Mouse (Mus musculus) heart, postnatal 0 days (tissue): ENCODE results near the gene Wdr83. TPM values are rescaled to one million over a fixed set of nuclear protein-coding genes. Genes with fewer than 3 reads are reported as not detected.

Source experiments
- ATAC-seq: fragments of 200-750 bp; cut with Nextera tagmentation; 2 replicates; pipeline ENCODE4 v1.8.0; 2017; ENCODE audit warnings: low read depth, moderate number of reproducible peaks, moderate library complexity; ENCODE audit not compliant: insufficient read depth
- DNase-seq: peaks from one replicate; pipeline ENCODE4 v3.0.0-alpha.2; 2016; ENCODE audit warnings: low spot score
- H3K27ac ChIP-seq: fragments of 300-500 bp; sonication (generic); 2 replicates; pipeline ENCODE4 v1.5.1; 2014; ENCODE audit warnings: low read depth, mild to moderate bottlenecking
- H3K27me3 ChIP-seq: fragments of 300-500 bp; sonication (generic); 2 replicates; pipeline ENCODE4 v1.6.1; 2014; ENCODE audit warnings: low read length, mixed read lengths; ENCODE audit not compliant: control insufficient read depth, insufficient read depth
- H3K36me3 ChIP-seq: fragments of 300-500 bp; sonication (generic); replicated peaks from 2 replicates; pipeline ENCODE4 v1.6.1; 2014; ENCODE audit warnings: low read length, mixed read lengths; ENCODE audit not compliant: control insufficient read depth, insufficient read depth
- H3K4me1 ChIP-seq: fragments of 300-500 bp; sonication (generic); 2 replicates; pipeline ENCODE4 v1.6.1; 2014; ENCODE audit warnings: antibody characterized with exemption; ENCODE audit not compliant: control insufficient read depth, insufficient read depth
- H3K4me2 ChIP-seq: fragments of 300-500 bp; sonication (generic); 2 replicates; pipeline ENCODE4 v1.6.1; 2014; ENCODE audit warnings: low read depth, mild to moderate bottlenecking, low read length, moderate library complexity
- H3K4me3 ChIP-seq: fragments of 300-500 bp; sonication (generic); 2 replicates; pipeline ENCODE4 v1.5.1; 2014; ENCODE audit warnings: low read depth, low read length
- H3K9ac ChIP-seq: fragments of 300-500 bp; sonication (generic); replicated peaks from 2 replicates; pipeline ENCODE4 v1.6.1; 2014; ENCODE audit warnings: low read depth, low read length, mixed read lengths
- H3K9me3 ChIP-seq: fragments of 300-500 bp; sonication (generic); replicated peaks from 2 replicates; pipeline ENCODE4 v1.6.1; 2016; ENCODE audit warnings: low read length; ENCODE audit not compliant: control insufficient read depth
- CTCF ChIP-seq: IDR thresholded peaks from 2 replicates; pipeline ENCODE4 v1.5.1; 2016; ENCODE audit warnings: antibody characterized with exemption, control low read depth, low read depth
- EP300 ChIP-seq: IDR thresholded peaks from 2 replicates; pipeline ENCODE4 v1.6.1; 2016; ENCODE audit warnings: antibody characterized with exemption, low read depth
- WGBS: fragments of 180-500 bp; shearing (Covaris S2); extraction: QIAGEN DNeasy Blood & Tissue Kit; methylation state at CpG from one replicate; pipeline ENCODE4 v1.1.7; 2014; 5-methylcytosine and 5-hydroxymethylcytosine counted together
- microRNA-seq: library from miRNA; unstranded; fragments of <30 nt; microRNA quantifications from one replicate; pipeline ENCODE4, GENCODE M21; 2016
- polyA plus RNA-seq: library from polyadenylated mRNA; unstranded; fragments of >200 nt; fragmentation: Nextera tagmentation; extraction: Ambion mirVana; gene quantifications from 2 replicates; pipeline ENCODE4 v1.2.1, GENCODE M21; 2015
- total RNA-seq: library from RNA; depleted of rRNA; stranded (reverse); fragments of >200 nt; gene quantifications from 2 replicates; pipeline ENCODE4 v1.2.3, GENCODE M21; 2014; ENCODE audit warnings: low replicate concordance; rRNA removed

Gene Wdr83
- total and polyA plus RNA-seq, 2 experiments from 2014 or later = 31.0 to 38.8 TPM

GRCm38 (mm10) chr8:85027922-85028321 is 53.2 kb downstream of the Wdr83 start:
- no peaks in the 10 kb centered on the region for H3K27me3 ChIP-seq
- peak overlapping the region; percentile 91 for H3K4me2 ChIP-seq
- H3K9me3 ChIP-seq = no peaks in the 10 kb centered on the region
- H3K4me3 ChIP-seq = peak overlapping the region; percentile 97
- H3K27ac ChIP-seq = no peak overlapping the region
- ATAC-seq (no peak), DNase-seq (no peak)
- peak overlapping the region; percentile 98 for H3K9ac ChIP-seq
- H3K4me1 ChIP-seq = peaks cover 31% of the 10 kb centered on the region
- no peak for TF ChIP-seq EP300
- no peak for TF ChIP-seq CTCF
- peaks cover 43% of the 10 kb centered on the region for H3K36me3 ChIP-seq
- 12% methylated on average over 2 of the region's 2 CpGs for WGBS

- H3K27me3 ChIP-seq = no peaks in the 10 kb centered on the region
- H3K36me3 ChIP-seq = peaks cover 41% of the 10 kb centered on the region
- peak overlapping the region; percentile 97 for H3K4me3 ChIP-seq
- H3K27ac ChIP-seq = peak overlapping the region; percentile 82
- H3K4me1 ChIP-seq = peaks cover 31% of the 10 kb centered on the region
- peak; percentile 15 for DNase-seq
- H3K9me3 ChIP-seq = no peaks in the 10 kb centered on the region
- peak overlapping the region; percentile 91 for H3K4me2 ChIP-seq
- no peak for ATAC-seq
- 1% methylated on average over 13 of the region's 13 CpGs for WGBS
- H3K9ac ChIP-seq = peak overlapping the region; percentile 98
- TF ChIP-seq CTCF (no peak), EP300 (no peak)
Measured at GRCm38 (mm10) chr8:85027516-85027855, 53.6 kb downstream of the Wdr83 start.

- DNase-seq = peak; percentile 98
- no peaks in the 10 kb centered on the region for H3K27me3 ChIP-seq
- peaks cover 31% of the 10 kb centered on the region for H3K4me1 ChIP-seq
- H3K9ac ChIP-seq = peak within 1 kb of the TSS; percentile 98
- TF ChIP-seq EP300 = peak; percentile 46; the same call in 1 of the 2 replicates
- no peak for TF ChIP-seq CTCF
- peak within 1 kb of the TSS; percentile 97 for H3K4me3 ChIP-seq
- WGBS = under 1% methylated on average over 74 of the region's 75 CpGs
- peak within 1 kb of the TSS; percentile 82 for H3K27ac ChIP-seq
- peak within 1 kb of the TSS; percentile 91 for H3K4me2 ChIP-seq
- peaks cover 41% of the 10 kb centered on the region for H3K36me3 ChIP-seq
- no peaks in the 10 kb centered on the region for H3K9me3 ChIP-seq
- peak; percentile 85 for ATAC-seq
Measured at GRCm38 (mm10) chr8:85026670-85027515, 54.2 kb downstream of the Wdr83 start, which contains the start of gene Trir. TSS of gene Trir (plus strand) at chr8:85026823.

- Histone ChIP-seq H3K4me1 (peaks cover 31% of the 10 kb centered on the region), H3K36me3 (peaks cover 39% of the 10 kb centered on the region), H3K4me2 (peak within 1 kb of the TSS; percentile 91), H3K9ac (peak within 1 kb of the TSS; percentile 67), H3K27me3 (no peaks in the 10 kb centered on the region), H3K4me3 (peak within 1 kb of the TSS; percentile 97), H3K27ac (peak within 1 kb of the TSS; percentile 75), H3K9me3 (no peaks in the 10 kb centered on the region)
- peak; percentile 98 for DNase-seq
- TF ChIP-seq EP300 (no peak), CTCF (0 out of 2 replicates have a peak, but pooled peaks have one; percentile 0)
- WGBS = 4% methylated on average over 30 of the region's 30 CpGs
- peak; percentile 84 for ATAC-seq
Measured at GRCm38 (mm10) chr8:85025098-85025932, 55.8 kb downstream of the Wdr83 start, which contains the start of gene Asna1. TSS of gene Asna1 (minus strand) at chr8:85025281.

Small RNA genes within 50 kb of the gene (microRNA-seq; reads per million reads assigned to microRNA genes)
- gene Gm23388 (not detected), gene Mir7070 (2.0 reads per million, percentile 5 among the genes with 10 or more reads in this experiment)

Other genes with a start within 250 kb of the Wdr83 start
- 47.1 and 49.8 TPM in 2 replicates for gene Gadd45gip1, start 249.8 kb downstream of the Wdr83 start, total RNA-seq
- 48.1 and 50.0 TPM in 2 replicates for gene Gadd45gip1, start 249.8 kb downstream of the Wdr83 start, polyA plus RNA-seq
- 89.2 and 126 TPM in 2 replicates for gene Rad23a, start 240.6 kb downstream of the Wdr83 start, total RNA-seq
- 111 and 125 TPM in 2 replicates for gene Rad23a, start 240.6 kb downstream of the Wdr83 start, polyA plus RNA-seq
- 211 and 235 TPM in 2 replicates for gene Calr, start 234.4 kb downstream of the Wdr83 start, total RNA-seq
- 201 and 266 TPM in 2 replicates for gene Calr, start 234.4 kb downstream of the Wdr83 start, polyA plus RNA-seq
- gene Farsa, start 224.3 kb downstream of the Wdr83 start, total RNA-seq = 38.6 and 40.0 TPM in 2 replicates
- gene Farsa, start 224.3 kb downstream of the Wdr83 start, polyA plus RNA-seq = 36.3 and 38.3 TPM in 2 replicates
- 0.15 and 1.7 TPM in 2 replicates for gene Syce2, start 209.2 kb downstream of the Wdr83 start, total RNA-seq
- 9.7 and 11.8 TPM in 2 replicates for gene Syce2, start 209.2 kb downstream of the Wdr83 start, polyA plus RNA-seq
- 45.5 and 52.8 TPM in 2 replicates for gene Gcdh, start 187.4 kb downstream of the Wdr83 start, total RNA-seq
- 33.0 and 33.5 TPM in 2 replicates for gene Gcdh, start 187.4 kb downstream of the Wdr83 start, polyA plus RNA-seq
- not detected in 2 replicates for gene Klf1, start 179.4 kb downstream of the Wdr83 start, total RNA-seq
- gene Klf1, start 179.4 kb downstream of the Wdr83 start, polyA plus RNA-seq = 0.27 and 0.56 TPM in 2 replicates
- 6.0 and 11.0 TPM in 2 replicates for gene Dnase2a, start 172.7 kb downstream of the Wdr83 start, total RNA-seq
- gene Dnase2a, start 172.7 kb downstream of the Wdr83 start, polyA plus RNA-seq = 4.6 and 5.6 TPM in 2 replicates
- gene Mast1, start 143.9 kb downstream of the Wdr83 start, total RNA-seq = 0.08 TPM in 1 of 2 replicates, not detected in the other
- 0.05 TPM in 1 of 2 replicates, not detected in the other for gene Mast1, start 143.9 kb downstream of the Wdr83 start, polyA plus RNA-seq
- not detected in 2 replicates for gene Rtbdn, start 134.3 kb downstream of the Wdr83 start, total RNA-seq
- 0.10 TPM in 1 of 2 replicates, not detected in the other for gene Rtbdn, start 134.3 kb downstream of the Wdr83 start, polyA plus RNA-seq
- gene Gm49661, start 111.9 kb downstream of the Wdr83 start, total RNA-seq = not detected in 2 replicates
- not detected in 2 replicates for gene Gm49661, start 111.9 kb downstream of the Wdr83 start, polyA plus RNA-seq
- gene Prdx2, start 111.7 kb downstream of the Wdr83 start, total RNA-seq = 647 and 809 TPM in 2 replicates
- 758 and 782 TPM in 2 replicates for gene Prdx2, start 111.7 kb downstream of the Wdr83 start, polyA plus RNA-seq
- gene Rnaseh2a, start 111.5 kb downstream of the Wdr83 start, total RNA-seq = 57.9 and 76.4 TPM in 2 replicates
- gene Rnaseh2a, start 111.5 kb downstream of the Wdr83 start, polyA plus RNA-seq = 52.6 and 57.3 TPM in 2 replicates
- 28.9 and 39.6 TPM in 2 replicates for gene Junb, start 102.6 kb downstream of the Wdr83 start, total RNA-seq
- gene Junb, start 102.6 kb downstream of the Wdr83 start, polyA plus RNA-seq = 10.3 and 13.0 TPM in 2 replicates
- 1.9 and 4.8 TPM in 2 replicates for gene Hook2, start 90.7 kb downstream of the Wdr83 start, total RNA-seq
- gene Hook2, start 90.7 kb downstream of the Wdr83 start, polyA plus RNA-seq = 3.5 and 4.7 TPM in 2 replicates
- not detected in 2 replicates for gene Best2, start 66.8 kb downstream of the Wdr83 start, total RNA-seq
- not detected in 2 replicates for gene Best2, start 66.8 kb downstream of the Wdr83 start, polyA plus RNA-seq
- gene Asna1, start 56.0 kb downstream of the Wdr83 start, total RNA-seq = 134 and 152 TPM in 2 replicates
- gene Asna1, start 56.0 kb downstream of the Wdr83 start, polyA plus RNA-seq = 106 and 110 TPM in 2 replicates
- 98.5 and 196 TPM in 2 replicates for gene Trir, start 54.5 kb downstream of the Wdr83 start, total RNA-seq
- 62.4 and 66.5 TPM in 2 replicates for gene Trir, start 54.5 kb downstream of the Wdr83 start, polyA plus RNA-seq
- gene Tnpo2, start 44.4 kb downstream of the Wdr83 start, total RNA-seq = 27.4 and 34.8 TPM in 2 replicates
- gene Tnpo2, start 44.4 kb downstream of the Wdr83 start, polyA plus RNA-seq = 11.5 and 13.0 TPM in 2 replicates
- gene Fbxw9, start 21.3 kb downstream of the Wdr83 start, total RNA-seq = 29.1 and 32.6 TPM in 2 replicates
- gene Fbxw9, start 21.3 kb downstream of the Wdr83 start, polyA plus RNA-seq = 16.2 and 16.5 TPM in 2 replicates
- not detected in 2 replicates for gene Gm5741, start 13.3 kb downstream of the Wdr83 start, total RNA-seq
- gene Gm5741, start 13.3 kb downstream of the Wdr83 start, polyA plus RNA-seq = not detected in 2 replicates
- 25.9 and 48.2 TPM in 2 replicates for gene Dhps, start 9.5 kb downstream of the Wdr83 start, total RNA-seq
- gene Dhps, start 9.5 kb downstream of the Wdr83 start, polyA plus RNA-seq = 45.0 and 48.3 TPM in 2 replicates
- 101 and 116 TPM in 2 replicates for gene Wdr83os, start 566 bp downstream of the Wdr83 start, total RNA-seq
- 99.8 and 103 TPM in 2 replicates for gene Wdr83os, start 566 bp downstream of the Wdr83 start, polyA plus RNA-seq
- 47.2 and 87.1 TPM in 2 replicates for gene Man2b1, start 2.0 kb upstream of the Wdr83 start, total RNA-seq
- 24.0 and 24.9 TPM in 2 replicates for gene Man2b1, start 2.0 kb upstream of the Wdr83 start, polyA plus RNA-seq
- 0.15 TPM in 1 of 2 replicates, not detected in the other for gene Zfp791, start 41.8 kb upstream of the Wdr83 start, total RNA-seq
- gene Zfp791, start 41.8 kb upstream of the Wdr83 start, polyA plus RNA-seq = 0.97 and 1.2 TPM in 2 replicates
- not detected in 2 replicates for gene Cks1brt, start 70.6 kb upstream of the Wdr83 start, total RNA-seq
- not detected in 2 replicates for gene Cks1brt, start 70.6 kb upstream of the Wdr83 start, polyA plus RNA-seq
- gene Olfr371, start 144.7 kb upstream of the Wdr83 start, total RNA-seq = not detected in 2 replicates
- gene Olfr371, start 144.7 kb upstream of the Wdr83 start, polyA plus RNA-seq = not detected in 2 replicates
- gene Orc6, start 218.3 kb upstream of the Wdr83 start, total RNA-seq = 15.9 and 23.3 TPM in 2 replicates
- 25.7 and 26.3 TPM in 2 replicates for gene Orc6, start 218.3 kb upstream of the Wdr83 start, polyA plus RNA-seq
- gene Vps35, start 218.5 kb upstream of the Wdr83 start, total RNA-seq = 71.5 and 77.2 TPM in 2 replicates
- 82.3 and 82.5 TPM in 2 replicates for gene Vps35, start 218.5 kb upstream of the Wdr83 start, polyA plus RNA-seq